Mouse (Mus musculus) kidney, embryonic 14.5 days (tissue): ENCODE results near the gene Rnf135. TPM values are rescaled to one million over a fixed set of nuclear protein-coding genes. Genes with fewer than 3 reads are reported as not detected.

ENCODE experiments used
- ATAC-seq: fragments of 200-750 bp; cut with Nextera tagmentation; 2 replicates; pipeline ENCODE4 v1.8.0; 2017; ENCODE audit warnings: moderate number of reproducible peaks, mild to moderate bottlenecking, moderate TSS enrichment, moderate library complexity; ENCODE audit not compliant: low FRiP score, low TSS enrichment
- H3K27ac ChIP-seq: fragments of 300-500 bp; sonication (generic); 2 replicates; pipeline ENCODE4 v1.5.1; 2014; ENCODE audit warnings: low read depth, mild to moderate bottlenecking, low read length, moderate library complexity, mixed read lengths
- H3K27me3 ChIP-seq: fragments of 300-500 bp; sonication (generic); 2 replicates; pipeline ENCODE4 v1.6.1; 2014; ENCODE audit warnings: mild to moderate bottlenecking, low read length; ENCODE audit not compliant: control insufficient read depth, insufficient read depth
- H3K36me3 ChIP-seq: fragments of 300-500 bp; sonication (generic); 2 replicates; pipeline ENCODE4 v1.6.1; 2014; ENCODE audit warnings: low read length, mixed read lengths; ENCODE audit not compliant: control insufficient read depth, insufficient read depth
- H3K4me1 ChIP-seq: fragments of 300-500 bp; sonication (generic); 2 replicates; pipeline ENCODE4 v1.6.1; 2014; ENCODE audit warnings: low read length, mixed read lengths; ENCODE audit not compliant: control insufficient read depth, insufficient read depth
- H3K4me2 ChIP-seq: fragments of 300-500 bp; sonication (generic); replicated peaks from 2 replicates; pipeline ENCODE4 v1.6.1; 2014; ENCODE audit warnings: low read depth, mild to moderate bottlenecking, low read length
- H3K4me3 ChIP-seq: fragments of 300-500 bp; sonication (generic); 2 replicates; pipeline ENCODE4 v1.5.1; 2014; ENCODE audit warnings: mild to moderate bottlenecking, low read length
- H3K9ac ChIP-seq: fragments of 300-500 bp; sonication (generic); 2 replicates; pipeline ENCODE4 v1.6.1; 2014; ENCODE audit warnings: low read depth, mild to moderate bottlenecking, low read length, moderate library complexity
- H3K9me3 ChIP-seq: fragments of 300-500 bp; sonication (generic); 2 replicates; pipeline ENCODE4 v1.6.1; 2016; ENCODE audit warnings: low read length; ENCODE audit not compliant: control insufficient read depth
- WGBS: fragments of 180-500 bp; shearing (Covaris S2); extraction: QIAGEN DNeasy Blood & Tissue Kit; methylation state at CpG from one replicate; pipeline ENCODE4 v1.1.7; 2014; 5-methylcytosine and 5-hydroxymethylcytosine counted together
- polyA plus RNA-seq: library from polyadenylated mRNA; unstranded; fragments of >200 nt; fragmentation: Nextera tagmentation; extraction: Ambion mirVana; gene quantifications from 2 replicates; pipeline ENCODE4 v1.2.1, GENCODE M21; 2014

The Rnf135 gene
- 6.4 and 8.0 TPM in 2 replicates for polyA plus RNA-seq

DNA sequence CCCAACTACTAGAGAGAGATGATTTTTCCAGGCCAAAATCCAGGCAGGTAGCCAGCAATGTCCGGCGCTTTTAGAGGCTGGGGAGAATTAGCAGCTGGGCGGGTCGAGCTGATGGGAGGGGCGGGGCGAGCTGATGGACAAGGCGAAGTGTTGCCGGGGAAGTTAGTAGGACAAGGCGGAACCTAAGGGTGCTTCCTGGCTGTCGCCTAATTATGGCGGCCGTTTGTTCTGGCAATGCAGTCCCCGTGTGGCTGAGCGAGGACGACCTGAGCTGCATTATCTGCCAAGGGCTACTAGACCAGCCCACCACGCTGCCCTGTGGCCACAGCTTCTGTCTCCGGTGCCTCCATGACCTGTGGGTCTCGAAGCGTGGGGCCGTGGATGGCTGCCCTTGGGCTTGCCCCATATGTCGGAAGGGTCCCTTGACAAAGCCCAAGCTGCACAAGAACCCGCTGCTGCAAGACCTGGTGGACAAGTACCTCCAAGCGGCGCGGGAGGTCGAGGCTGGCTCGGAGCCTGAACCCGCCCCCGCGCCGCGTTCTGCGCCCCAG is at the start of gene Rnf135:
Gene Rnf135, plus strand, starts transcription at position 147 of the 551 bp plus-strand sequence.
- no peaks in the 10 kb centered on the region for H3K27me3 ChIP-seq
- H3K4me3 ChIP-seq, result peak within 1 kb of the TSS; percentile 60
- 1% methylated on average over 33 of the region's 33 CpGs for WGBS
- peak within 1 kb of the TSS; percentile 56 for H3K4me2 ChIP-seq
- no peaks in the 10 kb centered on the region for H3K9me3 ChIP-seq
- ATAC-seq, result peak; percentile 96
- H3K27ac ChIP-seq, result peak within 1 kb of the TSS; percentile 72; the same call in 1 of the 2 replicates
- no peaks in the 10 kb centered on the region for H3K36me3 ChIP-seq
- H3K9ac ChIP-seq, result peak within 1 kb of the TSS; percentile 63
- no peaks in the 10 kb centered on the region for H3K4me1 ChIP-seq

DNA sequence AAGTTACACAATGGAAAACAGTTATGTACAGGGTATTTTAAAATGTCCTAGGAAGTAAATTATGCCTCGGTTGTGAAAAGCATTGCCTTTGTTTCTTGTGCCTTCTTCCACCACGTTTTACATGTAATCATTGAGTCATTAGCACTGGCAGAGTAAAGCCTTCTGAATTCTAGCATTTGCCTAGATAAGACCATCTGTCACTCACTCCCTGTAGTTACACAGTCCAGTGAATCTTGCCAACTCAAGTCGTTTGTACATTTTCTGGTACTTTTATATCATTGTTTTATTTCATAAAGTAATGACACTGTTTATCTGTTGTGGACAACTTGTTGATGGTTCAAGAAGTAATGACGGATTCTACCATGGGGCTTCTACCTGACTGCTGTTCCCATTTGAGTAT is 48.9 kb upstream of the Rnf135 start:
- Histone ChIP-seq H3K36me3 (peaks cover 67% of the 10 kb centered on the region), H3K27me3 (no peaks in the 10 kb centered on the region), H3K4me1 (0 out of 2 replicates have a peak, but pooled peaks cover 2% of the 10 kb centered on the region), H3K9me3 (no peaks in the 10 kb centered on the region), H3K4me3 (no peak overlapping the region), H3K9ac (no peak overlapping the region), H3K4me2 (no peak overlapping the region), H3K27ac (no peak overlapping the region)
- WGBS, result 76% methylated on average over 4 of the region's 4 CpGs
- no peak for ATAC-seq

DNA sequence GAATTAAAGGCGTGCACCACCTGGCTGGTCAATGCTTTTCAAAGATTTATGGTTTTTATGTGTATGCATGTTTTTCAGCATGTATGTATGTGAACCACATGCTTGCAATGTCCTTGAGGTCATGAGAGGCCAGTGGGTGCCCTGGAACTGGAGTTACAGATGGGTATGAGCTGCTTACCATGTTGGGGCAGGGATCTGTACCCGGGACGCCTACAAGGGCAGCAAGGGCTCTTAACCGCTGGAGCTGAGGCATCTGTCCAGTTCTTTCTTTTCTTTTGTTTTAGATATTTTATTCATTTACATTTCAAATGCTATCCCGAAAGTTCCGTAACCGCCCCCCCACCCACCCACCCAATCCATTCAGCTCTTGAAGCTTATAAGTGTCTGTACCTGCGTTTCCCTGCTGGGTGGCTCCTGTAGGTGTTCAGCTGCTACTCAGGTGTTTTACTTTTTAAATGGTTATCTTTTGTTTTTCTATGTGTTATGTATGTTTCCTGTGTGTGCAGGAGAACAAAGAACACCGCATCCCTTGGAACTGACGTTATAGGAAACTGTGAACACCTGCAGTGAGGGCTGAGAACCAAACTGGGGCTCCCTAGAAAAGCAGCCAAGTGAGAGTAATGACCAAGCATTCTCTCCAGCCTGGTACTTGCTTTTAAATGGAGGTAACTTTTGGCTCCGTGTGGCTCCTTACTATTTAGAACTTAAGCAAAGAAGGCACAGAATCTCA is 47.5 kb upstream of the Rnf135 start:
- ATAC-seq, result no peak
- Histone ChIP-seq H3K27me3 (no peaks in the 10 kb centered on the region), H3K9ac (no peak overlapping the region), H3K4me2 (no peak overlapping the region), H3K27ac (no peak overlapping the region), H3K36me3 (peaks cover 69% of the 10 kb centered on the region), H3K4me1 (peaks cover 2% of the 10 kb centered on the region; the same call in 1 of the 2 replicates), H3K4me3 (no peak overlapping the region), H3K9me3 (no peaks in the 10 kb centered on the region)
- WGBS, result 92% methylated on average over 11 of the region's 11 CpGs

DNA sequence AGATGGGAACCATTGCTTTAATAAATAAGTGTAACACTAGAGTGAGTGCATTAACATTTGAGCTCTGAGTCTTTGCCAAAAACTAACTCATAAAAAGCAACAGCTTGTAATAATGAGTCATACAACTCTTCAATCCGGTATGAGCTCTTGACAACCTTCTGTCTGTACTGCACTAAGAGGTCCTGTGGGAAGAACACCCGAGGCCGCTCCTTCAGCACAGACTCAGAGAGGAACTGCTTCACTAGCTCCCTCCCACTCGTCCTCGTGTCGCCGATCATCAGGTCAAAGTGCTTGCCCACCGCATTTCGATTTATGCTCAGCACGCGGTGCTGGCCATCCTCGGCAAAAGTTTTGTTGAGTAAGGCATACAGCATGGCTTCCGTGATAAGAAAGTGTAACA is 46.9 kb upstream of the Rnf135 start:
- ATAC-seq, result no peak
- Histone ChIP-seq H3K27ac (no peak overlapping the region), H3K9ac (no peak overlapping the region), H3K4me3 (no peak overlapping the region), H3K4me1 (peaks cover 2% of the 10 kb centered on the region; the same call in 1 of the 2 replicates), H3K36me3 (peaks cover 65% of the 10 kb centered on the region), H3K9me3 (no peaks in the 10 kb centered on the region), H3K27me3 (no peaks in the 10 kb centered on the region), H3K4me2 (no peak overlapping the region)
- 86% methylated on average over 13 of the region's 13 CpGs for WGBS

DNA sequence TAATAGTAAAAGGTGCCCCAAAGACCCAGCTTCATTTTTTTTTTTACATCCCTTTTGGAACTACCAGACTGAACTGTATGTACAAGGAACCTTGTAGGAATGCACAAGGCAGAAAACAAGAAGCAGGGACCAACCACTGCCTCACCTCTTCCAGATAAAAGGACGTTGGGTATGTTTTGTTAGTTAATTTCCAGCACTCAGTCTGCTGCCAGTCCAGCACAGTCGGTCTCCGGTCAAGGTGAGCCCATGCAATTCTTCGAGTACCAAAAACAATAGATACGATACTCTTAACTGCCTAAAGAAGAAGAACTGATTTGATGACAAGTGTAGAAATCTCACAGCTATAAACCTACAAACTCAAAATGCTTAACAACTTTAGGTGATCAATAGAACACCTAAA is 45.9 kb upstream of the Rnf135 start:
- ATAC-seq, result no peak
- Histone ChIP-seq H3K4me1 (peaks cover 3% of the 10 kb centered on the region; the same call in 1 of the 2 replicates), H3K36me3 (peaks cover 57% of the 10 kb centered on the region), H3K27ac (no peak overlapping the region), H3K9ac (no peak overlapping the region), H3K4me3 (no peak overlapping the region), H3K27me3 (no peaks in the 10 kb centered on the region), H3K4me2 (no peak overlapping the region), H3K9me3 (no peaks in the 10 kb centered on the region)
- 94% methylated on average over 5 of the region's 5 CpGs for WGBS

DNA sequence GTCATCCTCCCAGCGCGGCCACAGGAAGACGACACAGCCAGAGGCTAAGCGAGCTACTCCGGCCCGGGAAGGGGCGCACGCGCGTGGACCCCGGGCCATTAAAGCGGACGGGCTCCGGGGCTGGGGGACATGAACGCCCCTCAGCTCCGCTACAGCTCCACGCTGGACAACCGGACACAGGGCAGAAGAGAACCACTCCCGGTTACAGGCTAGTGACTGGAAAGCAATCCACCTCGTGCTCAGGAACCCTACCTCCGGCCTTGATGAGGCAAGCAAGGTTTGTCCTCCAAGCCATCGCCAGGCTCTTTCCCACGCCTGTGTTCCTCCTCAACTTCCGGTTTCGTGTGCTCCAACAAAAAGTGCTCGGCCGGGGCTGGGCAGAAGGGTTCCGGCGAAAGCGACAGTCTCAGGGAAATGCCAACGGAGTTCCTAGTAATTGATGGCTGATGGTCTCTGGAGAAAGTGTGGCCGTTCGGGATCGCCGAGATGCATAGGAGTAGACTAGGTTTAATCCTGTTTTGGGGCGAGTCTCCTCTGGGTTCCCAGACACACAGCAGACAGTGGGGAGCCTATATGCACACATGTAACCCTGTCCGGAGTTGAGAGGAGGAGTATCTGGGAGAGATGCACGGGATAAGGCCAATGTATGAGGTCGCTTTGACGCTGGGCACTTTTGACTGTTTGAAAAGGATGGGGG is 41.7 kb upstream of the Rnf135 start, which contains the start of gene Tefm:
Gene Tefm, minus strand, starts transcription at position 351 of the 697 bp plus-strand sequence.
- peak within 1 kb of the TSS; percentile 91 for H3K4me3 ChIP-seq
- no peaks in the 10 kb centered on the region for H3K27me3 ChIP-seq
- peak within 1 kb of the TSS; percentile 90 for H3K9ac ChIP-seq
- H3K4me2 ChIP-seq, result peak within 1 kb of the TSS; percentile 55
- H3K36me3 ChIP-seq, result peaks cover 27% of the 10 kb centered on the region
- H3K4me1 ChIP-seq, result peaks cover 11% of the 10 kb centered on the region; the same call in 1 of the 2 replicates
- ATAC-seq, result peak; percentile 91
- H3K9me3 ChIP-seq, result no peaks in the 10 kb centered on the region
- H3K27ac ChIP-seq, result peak within 1 kb of the TSS; percentile 89
- WGBS, result under 1% methylated on average over 40 of the region's 40 CpGs

DNA sequence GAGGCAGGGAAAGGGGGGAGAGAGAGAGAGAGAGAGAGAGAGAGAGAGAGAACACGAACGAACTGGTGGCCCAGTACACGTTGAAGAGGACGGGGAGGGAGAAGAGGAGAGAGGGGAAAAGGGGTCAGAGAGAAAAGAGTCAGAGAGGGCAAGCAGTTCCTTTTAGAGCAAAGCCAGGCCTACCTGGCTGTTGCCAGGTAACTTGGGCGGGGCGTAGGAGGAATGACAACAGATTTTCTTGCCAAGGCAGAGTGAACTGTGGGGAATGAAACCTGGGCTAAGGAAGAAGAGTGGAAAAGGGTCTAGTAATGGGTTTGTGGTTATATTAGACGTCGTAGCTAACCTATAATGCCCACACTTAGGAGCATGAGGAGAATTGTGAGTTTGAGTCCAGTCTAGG is 40.8 kb upstream of the Rnf135 start:
- Histone ChIP-seq H3K27me3 (no peaks in the 10 kb centered on the region), H3K4me1 (peaks cover 11% of the 10 kb centered on the region; the same call in 1 of the 2 replicates), H3K27ac (no peak overlapping the region), H3K9me3 (no peaks in the 10 kb centered on the region), H3K4me2 (peak overlapping the region; percentile 55), H3K36me3 (peaks cover 19% of the 10 kb centered on the region), H3K9ac (no peak overlapping the region), H3K4me3 (peak overlapping the region; percentile 91; the same call in 1 of the 2 replicates)
- 46% methylated on average over 8 of the region's 8 CpGs for WGBS
- no peak for ATAC-seq

DNA sequence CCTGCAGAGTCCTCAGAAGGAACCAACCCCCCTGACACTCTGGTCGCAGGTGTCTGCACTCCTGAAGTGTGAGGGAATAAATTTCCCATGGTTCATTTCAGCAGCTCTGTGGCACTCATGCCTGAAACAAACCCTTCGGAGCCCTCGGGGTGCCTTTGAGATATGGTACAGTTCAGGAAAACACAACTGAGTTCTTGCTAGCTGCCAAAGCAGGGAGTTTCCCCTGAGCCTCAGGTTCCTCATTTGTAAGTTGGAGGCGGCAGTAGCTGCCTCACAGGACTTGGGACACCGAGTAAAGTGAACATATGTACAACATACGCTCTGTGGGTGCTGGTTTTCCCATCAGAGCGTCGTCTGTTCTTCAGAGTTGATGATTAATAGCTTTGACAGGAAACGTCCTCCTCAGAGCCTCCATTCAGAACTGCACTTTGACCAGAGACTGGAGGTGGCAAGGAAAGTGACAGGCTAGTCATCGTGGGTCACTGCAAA is 37.8 kb upstream of the Rnf135 start:
- no peak for ATAC-seq
- Histone ChIP-seq H3K4me2 (no peak overlapping the region), H3K27me3 (no peaks in the 10 kb centered on the region), H3K9me3 (no peaks in the 10 kb centered on the region), H3K9ac (0 out of 2 replicates have a peak overlapping the region, but pooled peaks have one; percentile 12), H3K36me3 (no peaks in the 10 kb centered on the region), H3K27ac (0 out of 2 replicates have a peak overlapping the region, but pooled peaks have one; percentile 55), H3K4me1 (peaks cover 9% of the 10 kb centered on the region; the same call in 1 of the 2 replicates), H3K4me3 (no peak overlapping the region)
- 31% methylated on average over 10 of the region's 10 CpGs for WGBS
